Mouse (Mus musculus): Measurements from ENCODE around the gene Plb1. TPM values are rescaled to one million over a fixed set of nuclear protein-coding genes. Genes with fewer than 3 reads are reported as not detected.
A peak's percentile ranks its signal among the peaks of the same experiment; 100 is the strongest.

Gene Plb1
- total RNA-seq, 2 experiments from 2014 or later: 1.1 to 1.2 TPM

DNA sequence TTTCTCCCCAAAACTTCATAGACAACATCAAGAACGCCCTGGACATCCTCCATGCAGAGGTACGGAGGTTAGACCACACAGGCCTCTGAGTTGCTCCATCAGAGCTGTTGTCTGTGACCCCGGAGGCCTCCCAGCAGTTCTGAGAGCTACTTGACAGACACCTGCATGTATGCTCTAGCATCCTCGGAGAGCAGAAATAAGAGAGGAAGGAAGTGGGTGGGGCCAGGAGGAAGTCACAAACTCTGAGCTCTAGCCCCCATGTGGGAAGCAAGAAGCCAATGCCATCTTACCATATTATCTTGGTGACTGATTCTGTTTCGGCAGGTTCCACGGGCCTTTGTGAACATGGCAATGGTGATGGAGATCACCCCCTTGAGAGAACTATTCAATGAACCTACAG, 81.2 kb downstream of the Plb1 start:
- intact Hi-C loops (cut with DNase I): no loop called here
- no peak for DNase-seq (ENCODE audit: low spot score in 2 of 2)

DNA sequence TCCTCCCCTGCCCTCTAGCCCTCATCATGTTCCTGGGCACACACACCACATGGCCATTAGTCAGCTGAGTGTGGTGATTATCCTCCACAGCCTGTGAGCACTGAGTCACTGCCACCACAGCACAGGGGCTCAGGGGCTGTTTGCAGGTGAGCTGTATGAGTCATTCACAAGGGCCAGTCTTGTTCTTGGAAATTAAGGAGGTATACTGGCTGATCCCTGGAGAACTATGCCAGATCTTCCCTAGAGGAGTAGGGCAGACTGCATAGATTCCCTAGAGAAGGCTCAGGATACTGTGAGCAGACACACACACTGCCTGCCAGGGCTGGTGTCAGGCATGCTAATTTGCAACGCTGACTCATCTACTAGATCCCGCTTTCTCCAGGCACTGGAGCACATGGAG, 82.2 kb downstream of the Plb1 start:
- DNase-seq (ENCODE audit: low spot score in 2 of 2): peak; percentile 47 to 88
- intact Hi-C loops (cut with DNase I): no loop called here

DNA sequence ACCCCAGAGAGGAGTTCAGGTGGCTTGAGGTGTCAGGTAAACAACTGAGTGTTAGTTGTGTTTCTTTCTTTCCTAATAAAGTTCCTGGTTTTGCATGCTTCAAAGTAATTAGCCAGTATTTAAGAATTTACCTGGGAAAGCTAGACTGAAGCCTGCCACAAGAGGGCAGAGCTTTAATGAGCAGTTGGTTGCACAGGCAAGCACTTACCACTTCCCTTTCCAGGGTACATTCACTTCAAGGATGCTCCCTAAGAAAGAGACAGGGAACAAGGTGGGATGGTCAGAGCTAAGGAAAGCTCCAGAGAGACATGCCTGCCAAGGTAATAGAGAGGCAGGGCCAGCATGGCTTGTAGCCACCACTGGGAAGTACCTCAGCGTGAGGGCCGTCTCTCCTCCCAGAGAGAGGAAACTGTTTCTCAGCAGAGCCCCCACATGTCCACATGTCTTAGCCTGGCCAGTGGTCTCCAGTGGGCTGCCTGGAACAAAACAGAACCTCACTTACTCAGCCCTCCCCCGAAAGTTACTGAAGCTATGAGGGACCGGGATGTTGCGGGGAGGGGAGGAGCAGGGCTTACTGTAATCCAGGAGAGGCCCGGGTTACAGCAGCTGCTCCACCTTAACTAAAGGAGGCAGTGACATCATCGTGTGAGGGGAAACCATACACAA, 89.8 kb downstream of the Plb1 start:
- intact Hi-C loops (cut with DNase I): loop anchor here (2.0 to 10.0 kb wide), 3 partner anchors 140 to 333 kb away; no protein-coding TSS in a partner anchor
- peak; percentile 70 to 73 for DNase-seq (ENCODE audit: low spot score in 2 of 2)

DNA sequence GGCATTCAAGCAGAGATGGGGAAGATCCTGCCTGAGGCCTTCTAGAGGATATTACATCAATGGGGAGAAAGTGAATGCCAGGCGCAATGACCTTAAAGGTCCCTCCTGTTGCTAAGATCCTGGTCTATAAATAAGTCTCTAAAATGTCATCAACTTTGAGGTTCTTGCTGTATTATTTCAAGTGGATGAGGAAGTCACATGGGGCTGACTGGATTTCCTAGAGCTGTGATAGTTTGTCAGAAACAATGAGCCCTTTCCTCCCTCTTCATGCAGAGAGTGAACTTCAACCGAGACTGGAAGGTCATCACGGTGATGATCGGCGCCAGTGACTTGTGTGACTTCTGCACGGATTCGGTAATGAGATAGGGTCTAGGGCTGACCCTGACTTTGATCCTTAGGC, 95.6 kb downstream of the Plb1 start:
- DNase-seq (ENCODE audit: low spot score in 2 of 2): no peak
- intact Hi-C loops (cut with DNase I): loop anchor here (10.0 kb wide), 1 partner anchor 327 kb away; no protein-coding TSS in a partner anchor

GRCm38 (mm10) chr5:32332591-32332990, 100.1 kb downstream of the Plb1 start:
- intact Hi-C loops (cut with DNase I): no loop called here

GRCm38 (mm10) chr5:32335172-32335571, 102.7 kb downstream of the Plb1 start:
- peak; percentile 57 to 84 for DNase-seq (ENCODE audit: low spot score in 2 of 2)
- intact Hi-C loops (cut with DNase I): no loop called here

More at GRCm38 (mm10) chr5:32332591-32332990, 100.1 kb downstream of the Plb1 start:
- no peak for DNase-seq (ENCODE audit: low spot score in 2 of 2)

- intact Hi-C loops (cut with DNase I): no loop called here
- DNase-seq (ENCODE audit: low spot score in 2 of 2): peak in 1 of 2 experiments; percentile 77
Measured at GRCm38 (mm10) chr5:32336092-32336491, 103.6 kb downstream of the Plb1 start.

DNA sequence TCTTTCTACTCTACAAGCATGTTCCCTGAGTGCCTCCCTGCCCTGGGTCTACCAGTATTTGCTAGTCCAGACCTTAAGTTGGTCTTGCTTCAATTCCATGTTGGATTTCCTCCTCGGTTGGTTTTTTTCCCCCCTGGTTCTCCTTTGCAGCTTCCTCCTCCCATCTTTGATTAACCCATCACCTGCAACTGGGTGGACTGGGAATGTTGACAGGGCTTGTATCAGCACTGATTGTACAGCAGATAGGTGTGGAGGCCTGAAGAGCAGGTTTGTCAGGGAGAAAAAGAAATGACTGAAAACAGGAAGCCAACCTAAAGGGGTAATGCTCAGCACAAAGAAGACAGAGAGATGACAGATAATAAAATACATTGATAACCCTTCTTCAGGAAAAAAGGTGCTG, 104.8 kb downstream of the Plb1 start:
- no peak for DNase-seq (ENCODE audit: low spot score in 2 of 2)
- intact Hi-C loops (cut with DNase I): no loop called here

DNA sequence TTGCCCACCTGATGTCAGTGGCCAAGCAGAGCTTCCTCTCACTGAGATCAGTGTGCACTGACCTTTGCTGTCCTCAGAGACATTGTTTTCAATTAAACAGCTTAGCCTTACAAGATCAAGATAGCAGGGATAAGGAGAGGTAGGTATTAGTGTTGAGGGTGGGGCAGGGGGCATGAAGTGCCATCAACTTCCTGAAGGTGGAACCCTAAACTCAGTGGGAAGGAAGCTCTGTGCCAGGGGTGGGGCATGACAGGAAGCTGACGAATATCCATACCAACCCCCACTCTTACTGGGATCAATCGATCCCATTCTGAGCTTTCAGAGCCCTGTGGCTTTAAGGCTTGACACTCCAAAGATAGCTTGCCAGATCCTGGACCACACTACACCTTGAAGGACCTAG, 105.8 kb downstream of the Plb1 start:
- intact Hi-C loops (cut with DNase I): loop anchor here (2.0 kb wide), 1 partner anchor 120 kb away; the partner anchor contains the start of gene Ppp1cb
- no peak for DNase-seq (ENCODE audit: low spot score in 2 of 2)

DNA sequence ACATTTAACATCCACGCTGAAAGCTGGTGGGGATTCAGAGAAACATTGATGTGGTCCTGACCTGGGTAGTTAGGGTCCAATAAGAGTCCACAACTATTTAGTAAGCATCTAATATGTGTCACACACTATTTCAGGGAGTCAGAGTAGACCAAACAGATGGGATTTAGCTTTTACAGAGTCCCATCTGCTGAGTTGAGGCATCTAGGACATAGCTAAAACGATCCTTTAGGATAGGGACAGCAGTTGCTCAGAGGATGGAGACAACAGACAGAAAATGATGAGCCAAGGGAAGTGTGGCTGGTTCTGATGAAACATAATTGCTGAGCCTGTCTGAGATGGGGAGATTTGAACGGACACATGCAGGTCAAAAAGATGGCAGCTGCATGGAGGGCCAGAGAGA, 106.3 kb downstream of the Plb1 start:
- DNase-seq (ENCODE audit: low spot score in 2 of 2): peak in 1 of 2 experiments; percentile 64
- intact Hi-C loops (cut with DNase I): loop anchor here (2.0 kb wide), 1 partner anchor 120 kb away; the partner anchor contains the start of gene Ppp1cb

- no peak for DNase-seq (ENCODE audit: low spot score in 2 of 2)
- intact Hi-C loops (cut with DNase I): no loop called here
Measured at GRCm38 (mm10) chr5:32340246-32340645, 107.7 kb downstream of the Plb1 start.

GRCm38 (mm10) chr5:32342711-32343285, 110.3 kb downstream of the Plb1 start:
- intact Hi-C loops (cut with DNase I): no loop called here
- no peak for DNase-seq (ENCODE audit: low spot score in 2 of 2)

- peak; percentile 73 to 88 for DNase-seq (ENCODE audit: low spot score in 2 of 2)
- intact Hi-C loops (cut with DNase I): no loop called here
Measured at GRCm38 (mm10) chr5:32346025-32346912, 113.8 kb downstream of the Plb1 start.

GRCm38 (mm10) chr5:32349718-32350117, 117.2 kb downstream of the Plb1 start:
- no peak for DNase-seq (ENCODE audit: low spot score in 2 of 2)
- intact Hi-C loops (cut with DNase I): loop anchor here (5.0 kb wide), 1 partner anchor 63 kb away; no protein-coding TSS in a partner anchor

DNA sequence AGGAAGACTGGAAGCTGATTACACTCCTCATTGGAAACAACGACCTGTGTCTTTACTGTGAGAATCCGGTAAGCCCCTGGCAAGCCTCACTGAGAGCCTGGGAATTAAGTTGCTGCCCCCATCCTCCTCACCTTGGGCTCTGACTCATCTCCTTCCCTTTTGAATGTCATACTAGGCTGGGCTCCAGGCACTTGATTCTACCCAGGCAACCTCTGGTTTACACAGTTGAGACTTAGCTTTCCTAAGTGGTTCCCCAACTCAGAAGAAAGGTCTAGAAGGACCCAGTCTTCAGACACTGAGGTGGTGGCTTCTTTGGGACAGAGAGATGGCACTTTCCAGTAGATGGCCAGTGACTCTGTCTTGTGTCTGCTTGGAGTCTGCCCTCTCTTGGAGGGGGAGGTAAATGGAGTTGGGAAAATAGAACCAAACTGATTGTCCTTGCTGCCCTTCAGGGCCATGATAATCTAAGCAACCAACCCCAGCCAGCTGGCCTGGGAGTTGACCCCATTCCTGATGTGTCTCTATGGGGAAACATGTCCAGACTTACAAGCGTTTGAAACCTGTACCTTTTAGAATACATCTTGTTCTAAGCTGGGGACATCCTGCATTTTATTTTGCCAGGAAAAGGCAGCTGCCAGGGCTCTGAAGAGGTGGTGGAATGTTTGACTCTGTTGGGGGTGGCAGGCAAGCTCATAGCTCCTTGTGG, 118.2 kb downstream of the Plb1 start:
- intact Hi-C loops (cut with DNase I): loop anchor here (5.0 kb wide), 1 partner anchor 62 kb away; no protein-coding TSS in a partner anchor
- no peak for DNase-seq (ENCODE audit: low spot score in 2 of 2)

- intact Hi-C loops (cut with DNase I): loop anchor here (5.0 kb wide), 1 partner anchor 60 kb away; no protein-coding TSS in a partner anchor
- DNase-seq (ENCODE audit: low spot score in 2 of 2): no peak
Measured at GRCm38 (mm10) chr5:32351721-32352465, 119.4 kb downstream of the Plb1 start.

- intact Hi-C loops (cut with DNase I): loop anchor here (5.0 kb wide), 1 partner anchor 59 kb away; no protein-coding TSS in a partner anchor
- no peak for DNase-seq (ENCODE audit: low spot score in 2 of 2)
Measured at GRCm38 (mm10) chr5:32352845-32353244, 120.3 kb downstream of the Plb1 start.

DNA sequence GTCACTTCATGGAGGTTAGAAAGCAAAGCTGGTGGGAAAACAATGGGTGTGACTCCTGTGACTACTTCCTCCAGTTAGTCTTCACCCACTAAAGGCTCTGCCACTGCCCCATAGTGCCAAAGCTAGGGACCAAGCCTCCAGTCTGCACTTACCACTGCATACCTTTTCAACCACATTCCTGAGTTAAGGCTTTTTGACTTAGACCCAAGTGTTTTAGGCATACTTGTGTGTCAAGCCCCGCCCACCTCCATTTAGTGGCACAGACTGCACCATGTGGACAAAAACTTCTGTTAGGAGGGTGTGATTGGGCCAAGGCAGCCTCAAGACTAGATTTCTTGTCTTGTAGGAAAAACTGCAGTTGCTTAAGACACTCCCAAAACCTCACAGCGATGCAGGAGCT, 120.8 kb downstream of the Plb1 start:
- no peak for DNase-seq (ENCODE audit: low spot score in 2 of 2)
- intact Hi-C loops (cut with DNase I): loop anchor here (5.0 kb wide), 1 partner anchor 59 kb away; no protein-coding TSS in a partner anchor

DNA sequence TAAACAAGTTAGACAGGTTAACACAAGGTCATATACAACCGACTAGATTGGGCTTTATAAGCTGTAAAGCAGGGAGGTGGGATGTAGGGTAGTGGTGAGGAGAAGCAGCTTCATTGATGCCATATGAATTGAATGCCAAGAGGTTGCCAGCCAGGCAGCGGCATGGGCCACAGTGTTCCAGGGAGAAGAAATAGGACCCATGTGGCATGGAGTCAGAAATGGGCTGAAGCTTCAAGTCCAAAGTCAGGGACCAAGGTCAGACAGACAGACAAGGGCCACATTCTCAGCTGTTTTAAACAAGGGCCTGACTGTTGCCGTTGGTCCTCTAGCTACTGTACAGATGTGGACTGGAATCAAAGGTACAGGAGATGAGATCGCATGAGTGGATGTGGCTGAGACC, 128.0 kb downstream of the Plb1 start:
- intact Hi-C loops (cut with DNase I): no loop called here

More for the DNA sequence above, 128.0 kb downstream of the Plb1 start:
- DNase-seq (ENCODE audit: low spot score in 2 of 2): no peak

Measured in left cerebral cortex, postnatal 25 days (tissue).